Mouse (Mus musculus) liver, postnatal 0 days (tissue): ENCODE results near the gene Eef1akmt2.

ENCODE experiments used
- CTCF ChIP-seq: sonication (generic); IDR thresholded peaks from 2 replicates; pipeline ENCODE4 v1.5.1; 2016; ENCODE audit warnings: antibody characterized with exemption, low read depth
- EP300 ChIP-seq: IDR thresholded peaks from 2 replicates; pipeline ENCODE4 v1.6.1; 2016; ENCODE audit warnings: antibody characterized with exemption, low read depth, mild to moderate bottlenecking

GRCm38 (mm10) chr7:132892311-132892661, 39.8 kb upstream of the Eef1akmt2 start:
- no peak for TF ChIP-seq CTCF
- TF ChIP-seq EP300, result no peak
